Mouse (Mus musculus) liver, embryonic 14 days (tissue): ENCODE measurements around the gene Psmg1. TPM values are rescaled to one million over a fixed set of nuclear protein-coding genes. Genes with fewer than 3 reads are reported as not detected.

Experiments used
- polyA plus RNA-seq: library from polyadenylated mRNA; depleted of rRNA; stranded (reverse); fragments of >200 nt; gene quantifications from 2 replicates; pipeline ENCODE4 v1.2.3, GENCODE M21; 2012; rRNA removed

Psmg1 gene
- polyA plus RNA-seq: 29.3 and 33.2 TPM in 2 replicates

DNA sequence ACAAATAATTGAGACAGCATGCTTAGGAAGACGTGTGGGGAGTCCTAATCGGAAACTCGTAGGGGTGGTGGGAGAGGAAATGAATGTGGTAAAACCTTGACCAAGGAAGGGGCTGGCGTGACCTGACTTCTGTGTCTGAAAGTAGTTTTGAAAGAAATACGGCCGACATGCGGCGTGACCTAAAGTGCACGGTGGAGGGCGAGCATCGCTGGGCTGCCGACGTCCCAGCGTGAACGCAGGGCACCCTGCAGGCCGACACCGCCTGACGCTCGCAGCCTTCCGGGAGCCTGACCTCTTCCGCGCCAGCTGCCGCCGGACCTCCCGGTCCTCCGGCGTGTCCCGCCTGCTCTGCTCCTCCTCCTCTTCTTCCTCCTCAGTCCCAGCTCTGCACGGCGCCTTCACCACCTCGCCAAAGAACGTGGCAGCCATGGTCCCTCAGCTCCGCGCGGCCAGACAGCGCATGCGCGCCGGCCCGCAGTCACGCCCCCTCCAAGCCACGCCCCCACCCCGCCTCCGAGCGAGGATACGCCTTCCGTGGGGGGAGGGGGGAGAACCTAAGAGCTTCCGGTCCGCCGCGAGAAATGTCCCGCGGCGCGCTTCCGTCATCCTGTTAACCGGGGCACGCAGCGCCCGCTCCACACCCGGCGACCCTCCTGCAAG, at the start of gene Psmg1:
TSS of gene Psmg1 (minus strand) at position 499 of the 660 bp plus-strand sequence.

Other genes with a start within 250 kb of the Psmg1 start
- 6.7 and 8.0 TPM in 2 replicates for gene Brwd1, start 91.6 kb upstream of the Psmg1 start, polyA plus RNA-seq
- 65.9 and 66.3 TPM in 2 replicates for gene Hmgn1, start 136.8 kb upstream of the Psmg1 start, polyA plus RNA-seq
- 5.2 and 8.0 TPM in 2 replicates for gene Wrb, start 154.4 kb upstream of the Psmg1 start, polyA plus RNA-seq
- 0.05 and 0.08 TPM in 2 replicates for gene Lca5l, start 201.3 kb upstream of the Psmg1 start, polyA plus RNA-seq
- 0.43 and 2.3 TPM in 2 replicates for gene Sh3bgr, start 209.5 kb upstream of the Psmg1 start, polyA plus RNA-seq
- 0.07 and 0.10 TPM in 2 replicates for gene B3galt5, start 244.8 kb upstream of the Psmg1 start, polyA plus RNA-seq